Mouse (Mus musculus) CH12.LX (cell line): Measurements from ENCODE around the gene Rpp25.

Source experiments
- CTCF ChIP-seq, 2 experiments: IDR thresholded peaks in 1 of 2; conservative IDR thresholded peaks in 1 of 2; 2 replicates each; pipeline ENCODE4 v1.5.1; 2011 to 2012; ENCODE audit warnings: low read depth in 2 of 2, low read length in 2 of 2, improper control_type of control experiment in 1 of 2, inconsistent platforms in 1 of 2, mild to moderate bottlenecking in 1 of 2, moderate library complexity in 1 of 2
- MXI1 ChIP-seq: IDR thresholded peaks from 2 replicates; pipeline ENCODE4 v1.6.1; 2011; ENCODE audit warnings: mild to moderate bottlenecking, low read depth, low read length, improper control_type of control experiment
- POLR2A ChIP-seq: IDR thresholded peaks from 2 replicates; pipeline ENCODE4 v1.6.1; 2011; ENCODE audit warnings: low read depth, mild to moderate bottlenecking, improper control_type of control experiment, low read length

DNA sequence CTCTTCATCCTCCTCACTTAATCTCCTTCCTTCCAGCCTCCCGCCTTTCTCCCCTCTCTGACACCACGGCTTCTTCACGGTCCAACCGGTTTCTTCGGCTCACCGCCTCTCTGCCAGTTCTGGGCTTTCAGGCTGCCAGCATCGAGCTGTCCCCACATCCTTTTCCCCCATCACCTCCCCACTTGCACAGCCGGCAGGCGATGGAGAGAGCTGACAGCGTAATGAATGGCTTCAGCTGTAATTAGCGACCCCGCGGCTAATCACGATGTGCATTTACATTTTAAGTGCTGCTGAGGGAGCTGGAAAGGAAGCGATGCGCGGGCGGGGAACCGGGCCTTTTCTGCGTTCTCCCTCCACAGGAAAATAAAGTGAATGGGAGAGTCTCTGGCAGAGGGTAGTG is 2.0 kb upstream of the Rpp25 start:
- TF ChIP-seq CTCF (conservative IDR thresholded peaks at IDR 0.05 in 1 of 2, IDR thresholded peaks at IDR 0.05 in 1 of 2; ENCODE audit: low read depth in 2 of 2, low read length in 2 of 2) = no peak
- no peak for TF ChIP-seq MXI1
- no peak for TF ChIP-seq POLR2A
